Comparison of ENCODE assay signal across 11 mouse cellular contexts in genomic region chr13:94158864-94159477, GRCm38 (mm10).
DNase-seq lines count a peak whose midpoint lies in the region; ATAC-seq and TF ChIP-seq lines count a peak whose summit lies in the region.
"Had no signal": no experiment of that assay in that cellular context is flagged by ENCODE, and none has a peak within 500 bp of the region (broad histone marks: within the 10 kb centered on the region; RNA-seq: fewer than 3 reads in every experiment).

No protein-coding gene starts in this region.

- H3K4me3 ChIP-seq in kidney, embryonic 16.5 days (ENCODE audit: low read length), result no peak overlapping the region
- peak overlapping the region; percentile 9; the same call in 1 of the 2 replicates for H3K4me3 ChIP-seq in bone marrow macrophage, adult 2 months (ENCODE audit: insufficient read depth, low read length)
- no peak overlapping the region for H3K4me3 ChIP-seq in limb, embryonic 10.5 days
- H3K4me3 ChIP-seq: megakaryocyte, embryonic 14.5 days had no signal

- no peaks in the 10 kb centered on the region for H3K27me3 ChIP-seq in kidney, embryonic 16.5 days (ENCODE audit: insufficient read depth, low read length)
- H3K27me3 ChIP-seq in limb, embryonic 10.5 days (ENCODE audit: low read depth, poor library complexity, severe bottlenecking), result no peaks in the 10 kb centered on the region
- H3K27me3 ChIP-seq: Patski had no signal

- 52% methylated on average over 6 of the region's 6 CpGs for WGBS in kidney, embryonic 16.5 days
- WGBS in limb, embryonic 10.5 days, result 39% methylated on average over 6 of the region's 6 CpGs

- TF ChIP-seq POLR2A in bone marrow macrophage, adult 2 months (IDR thresholded peaks at IDR 0.05; ENCODE audit: borderline replicate concordance, low read depth, low read length), result no peak

- no peak for TF ChIP-seq CTCF in bone marrow macrophage, adult 2 months (IDR thresholded peaks at IDR 0.05; ENCODE audit: low read depth, low read length)

- H3K36me3 ChIP-seq in kidney, embryonic 16.5 days (ENCODE audit: insufficient read depth, low read length), result 0 out of 2 replicates have a peak, but pooled peaks cover 6% of the 10 kb centered on the region
- H3K36me3 ChIP-seq in limb, embryonic 10.5 days, result peaks cover 5% of the 10 kb centered on the region; the same call in 1 of the 2 replicates

- H3K9ac ChIP-seq in kidney, embryonic 16.5 days (replicated peaks; ENCODE audit: low read length), result 0 out of 2 replicates have a peak overlapping the region, but pooled peaks have one; percentile 22

- peak overlapping the region; percentile 79 for H3K27ac ChIP-seq in kidney, embryonic 16.5 days (ENCODE audit: low read length)
- H3K27ac ChIP-seq in bone marrow macrophage, adult 2 months (ENCODE audit: insufficient read depth, low read depth, low read length), result peak overlapping the region; percentile 92
- H3K27ac ChIP-seq in limb, embryonic 10.5 days, result peak overlapping the region; percentile 76

- DNase-seq in embryo, embryonic 11 days, result peak; percentile 64
- DNase-seq in embryo, embryonic 9.5 days (ENCODE audit: extremely low spot score), result no peak
- no peak for DNase-seq in kidney, adult 18-20 months
- peak; percentile 66 for DNase-seq in limb, embryonic 10.5 days (ENCODE audit: low spot score)
- DNase-seq in frontal cortex, postnatal 14 days (ENCODE audit: low spot score in 2 of 2), result no peak
- no peak for DNase-seq in left cerebral cortex, adult 8-10 months (ENCODE audit: low spot score in 2 of 2)

- H3K4me1 ChIP-seq in kidney, embryonic 16.5 days (ENCODE audit: insufficient read depth, low read length), result peaks cover 36% of the 10 kb centered on the region
- peaks cover 77% of the 10 kb centered on the region for H3K4me1 ChIP-seq in bone marrow macrophage, adult 2 months (ENCODE audit: control insufficient read depth, insufficient read depth, low read length)
- H3K4me1 ChIP-seq in limb, embryonic 10.5 days, result peaks cover 47% of the 10 kb centered on the region

- ATAC-seq in kidney, embryonic 16.5 days (ENCODE audit: low FRiP score, low TSS enrichment), result no peak
- ATAC-seq: forebrain, embryonic 16.5 days; Patski had no signal

- H3K4me2 ChIP-seq in kidney, embryonic 16.5 days (replicated peaks; ENCODE audit: low read depth, low read length), result no peak overlapping the region

- peaks cover 2% of the 10 kb centered on the region; the same call in 1 of the 2 replicates for H3K9me3 ChIP-seq in kidney, embryonic 16.5 days (ENCODE audit: low read length)
- H3K9me3 ChIP-seq in limb, embryonic 10.5 days (replicated peaks), result no peaks in the 10 kb centered on the region

Comparison
In these comparisons a context has a peak if more than half of its experiments do, and no peak if none do; other contexts are left out.
1. DNase-seq: peak in embryo, embryonic 11 days (single experiment) and limb, embryonic 10.5 days (single experiment); none in embryo, embryonic 9.5 days (single experiment), kidney, adult 18-20 months (single experiment), frontal cortex, postnatal 14 days (0 of 2) and left cerebral cortex, adult 8-10 months (0 of 2).
2. Peak in every context shown above with its lines, with median percentiles within 50 percentile points of each other: H3K27ac ChIP-seq.